Mouse (Mus musculus) hindbrain, embryonic 15.5 days (tissue): ENCODE data around the gene Crtc3. TPM values are rescaled to one million over a fixed set of nuclear protein-coding genes. Genes with fewer than 3 reads are reported as not detected.

Experiments used
- ATAC-seq: fragments of 200-750 bp; cut with Nextera tagmentation; 2 replicates; pipeline ENCODE4 v1.8.0; 2017; ENCODE audit warnings: low read depth, moderate number of reproducible peaks, moderate TSS enrichment; ENCODE audit not compliant: low FRiP score
- H3K27ac ChIP-seq: fragments of 300-500 bp; sonication (generic); replicated peaks from 2 replicates; pipeline ENCODE4 v1.5.1; 2015; ENCODE audit warnings: mild to moderate bottlenecking, inconsistent platforms
- H3K27me3 ChIP-seq: fragments of 300-500 bp; sonication (generic); 2 replicates; pipeline ENCODE4 v1.6.1; 2015; ENCODE audit warnings: control low read depth, inconsistent platforms
- H3K36me3 ChIP-seq: fragments of 300-500 bp; sonication (generic); 2 replicates; pipeline ENCODE4 v1.6.1; 2015; ENCODE audit warnings: control low read depth, inconsistent platforms
- H3K4me1 ChIP-seq: fragments of 300-500 bp; sonication (generic); replicated peaks from 2 replicates; pipeline ENCODE4 v1.6.1; 2015; ENCODE audit warnings: control low read depth, inconsistent platforms
- H3K4me2 ChIP-seq: fragments of 300-500 bp; sonication (generic); 2 replicates; pipeline ENCODE4 v1.6.1; 2015; ENCODE audit warnings: moderate library complexity, mild to moderate bottlenecking, inconsistent platforms
- H3K4me3 ChIP-seq: fragments of 300-500 bp; sonication (generic); 2 replicates; pipeline ENCODE4 v1.5.1; 2015; ENCODE audit warnings: mild to moderate bottlenecking, inconsistent platforms
- H3K9ac ChIP-seq: fragments of 300-500 bp; sonication (generic); 2 replicates; pipeline ENCODE4 v1.6.1; 2015; ENCODE audit warnings: inconsistent platforms
- H3K9me3 ChIP-seq: fragments of 300-500 bp; sonication (generic); 2 replicates; pipeline ENCODE4 v1.6.1; 2016; ENCODE audit warnings: control low read depth, inconsistent platforms
- WGBS: fragments of 180-500 bp; shearing (Covaris S2); methylation state at CpG from one replicate; pipeline ENCODE4 v1.1.7; 2015; 5-methylcytosine and 5-hydroxymethylcytosine counted together
- polyA plus RNA-seq: library from polyadenylated mRNA; unstranded; fragments of >200 nt; fragmentation: Nextera tagmentation; extraction: Ambion mirVana; gene quantifications from 2 replicates; pipeline ENCODE4 v1.2.1, GENCODE M21; 2015

Gene Crtc3
- polyA plus RNA-seq, 1 experiment from 2014 or later, result 17.7 TPM

DNA sequence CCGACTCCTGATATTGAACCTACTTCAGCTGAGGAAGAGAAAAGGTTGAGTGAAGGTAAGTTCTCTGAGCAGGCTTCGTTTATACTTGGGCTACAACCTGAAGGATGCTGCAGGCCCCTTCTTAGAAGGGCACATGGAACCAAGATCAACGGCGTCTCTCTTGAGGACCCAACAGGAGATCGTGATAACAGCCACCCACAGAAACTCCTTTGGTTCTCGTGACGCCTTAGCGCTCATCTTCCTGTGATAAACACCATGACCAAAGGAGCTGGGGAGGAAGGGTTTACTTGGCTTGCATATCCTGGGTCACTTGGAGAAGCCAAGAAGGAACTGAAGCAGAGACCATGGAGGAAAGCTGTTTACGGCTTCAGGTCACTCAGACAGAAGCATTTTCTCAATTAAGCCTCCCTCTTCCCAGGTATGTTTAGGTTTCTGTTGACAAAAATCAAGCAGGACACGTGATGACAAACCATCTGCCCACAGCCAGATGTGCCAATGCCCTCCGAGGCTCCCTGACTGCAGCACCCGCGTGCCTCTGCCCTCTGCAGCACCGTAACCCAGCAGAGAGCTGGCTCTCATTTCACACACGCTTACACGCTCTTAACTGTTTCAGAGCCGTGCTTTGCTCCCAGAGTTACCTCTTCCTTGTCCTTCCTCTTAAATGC, 52.3 kb downstream of the Crtc3 start:
- Histone ChIP-seq H3K27me3 (no peaks in the 10 kb centered on the region), H3K27ac (peak overlapping the region; percentile 12; the same call in 1 of the 2 replicates), H3K36me3 (no peaks in the 10 kb centered on the region), H3K9me3 (no peaks in the 10 kb centered on the region), H3K4me2 (no peak overlapping the region), H3K9ac (no peak overlapping the region), H3K4me3 (no peak overlapping the region), H3K4me1 (peaks cover 52% of the 10 kb centered on the region)
- ATAC-seq, result no peak
- 70% methylated on average over 17 of the region's 17 CpGs for WGBS

- Histone ChIP-seq H3K36me3 (no peaks in the 10 kb centered on the region), H3K27ac (peak overlapping the region; percentile 12; the same call in 1 of the 2 replicates), H3K4me3 (no peak overlapping the region), H3K4me2 (no peak overlapping the region), H3K27me3 (no peaks in the 10 kb centered on the region), H3K9ac (no peak overlapping the region), H3K9me3 (no peaks in the 10 kb centered on the region), H3K4me1 (peaks cover 52% of the 10 kb centered on the region)
- ATAC-seq, result no peak
- 81% methylated on average over 5 of the region's 5 CpGs for WGBS
Measured at GRCm38 (mm10) chr7:80635866-80636265, 52.8 kb downstream of the Crtc3 start.

GRCm38 (mm10) chr7:80634741-80635140, 53.9 kb downstream of the Crtc3 start:
- Histone ChIP-seq H3K4me1 (peaks cover 46% of the 10 kb centered on the region), H3K27me3 (no peaks in the 10 kb centered on the region), H3K27ac (peak overlapping the region; percentile 18; the same call in 1 of the 2 replicates), H3K4me2 (no peak overlapping the region), H3K36me3 (no peaks in the 10 kb centered on the region), H3K4me3 (no peak overlapping the region), H3K9me3 (no peaks in the 10 kb centered on the region), H3K9ac (no peak overlapping the region)
- no peak for ATAC-seq
- WGBS, result 64% methylated on average over 9 of the region's 9 CpGs

DNA sequence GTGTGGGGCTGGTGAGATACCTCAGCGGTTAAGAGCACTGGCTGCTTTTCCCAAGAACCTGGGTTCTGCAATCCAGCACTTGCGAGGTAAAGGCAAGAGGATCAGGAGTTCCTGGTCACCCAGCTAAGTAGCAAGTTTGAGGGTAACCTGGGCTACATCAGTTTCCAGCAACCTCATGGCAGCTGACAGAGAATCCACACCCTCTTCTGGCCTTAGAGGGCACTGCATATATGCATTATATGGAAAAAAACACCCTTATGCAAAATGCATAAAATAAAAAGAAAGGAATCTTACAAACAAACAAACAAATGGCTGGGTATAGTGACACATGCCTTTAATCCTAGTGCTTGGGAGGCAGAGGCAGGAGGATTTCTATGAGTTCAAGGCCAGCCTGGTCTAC, 55.0 kb downstream of the Crtc3 start:
- no peaks in the 10 kb centered on the region for H3K27me3 ChIP-seq
- H3K9me3 ChIP-seq, result no peaks in the 10 kb centered on the region
- ATAC-seq, result no peak
- no peak overlapping the region for H3K9ac ChIP-seq
- H3K4me3 ChIP-seq, result no peak overlapping the region
- no peak overlapping the region for H3K4me2 ChIP-seq
- H3K4me1 ChIP-seq, result peaks cover 54% of the 10 kb centered on the region
- 96% methylated on average over 2 of the region's 2 CpGs for whole genome bisulfite sequencing
- no peak overlapping the region for H3K27ac ChIP-seq
- H3K36me3 ChIP-seq, result no peaks in the 10 kb centered on the region

DNA sequence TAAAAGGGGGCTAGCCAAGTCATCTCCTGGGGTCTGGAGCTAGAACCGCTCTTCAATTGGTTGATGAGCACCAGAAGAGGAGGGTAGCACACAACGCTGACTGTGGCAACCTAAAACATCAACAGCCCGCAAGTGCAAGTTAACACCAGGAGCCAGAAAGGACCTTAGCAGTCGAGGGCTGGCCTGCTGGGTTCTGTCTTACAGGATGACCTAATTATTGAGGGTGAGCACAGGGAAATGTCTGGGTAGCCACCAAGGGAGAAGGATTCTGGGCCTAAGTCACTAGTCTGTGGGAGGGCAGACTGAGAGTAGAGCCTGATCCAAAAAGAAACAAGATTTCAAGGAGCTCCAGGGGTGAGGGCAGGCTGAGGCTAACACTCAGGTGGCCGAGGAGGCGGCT, 56.7 kb downstream of the Crtc3 start:
- Histone ChIP-seq H3K9me3 (no peaks in the 10 kb centered on the region), H3K4me3 (no peak overlapping the region), H3K36me3 (0 out of 2 replicates have a peak, but pooled peaks cover 3% of the 10 kb centered on the region), H3K9ac (no peak overlapping the region), H3K27me3 (no peaks in the 10 kb centered on the region), H3K27ac (no peak overlapping the region), H3K4me2 (no peak overlapping the region), H3K4me1 (peaks cover 45% of the 10 kb centered on the region)
- no peak for ATAC-seq
- WGBS, result 72% methylated on average over 6 of the region's 6 CpGs

- Histone ChIP-seq H3K27me3 (no peaks in the 10 kb centered on the region), H3K4me2 (no peak overlapping the region), H3K9ac (no peak overlapping the region), H3K27ac (no peak overlapping the region), H3K4me3 (no peak overlapping the region), H3K4me1 (peaks cover 39% of the 10 kb centered on the region), H3K36me3 (0 out of 2 replicates have a peak, but pooled peaks cover 4% of the 10 kb centered on the region), H3K9me3 (no peaks in the 10 kb centered on the region)
- no peak for ATAC-seq
- 77% methylated on average over 3 of the region's 3 CpGs for WGBS
Measured at GRCm38 (mm10) chr7:80631405-80631804, 57.3 kb downstream of the Crtc3 start.

DNA sequence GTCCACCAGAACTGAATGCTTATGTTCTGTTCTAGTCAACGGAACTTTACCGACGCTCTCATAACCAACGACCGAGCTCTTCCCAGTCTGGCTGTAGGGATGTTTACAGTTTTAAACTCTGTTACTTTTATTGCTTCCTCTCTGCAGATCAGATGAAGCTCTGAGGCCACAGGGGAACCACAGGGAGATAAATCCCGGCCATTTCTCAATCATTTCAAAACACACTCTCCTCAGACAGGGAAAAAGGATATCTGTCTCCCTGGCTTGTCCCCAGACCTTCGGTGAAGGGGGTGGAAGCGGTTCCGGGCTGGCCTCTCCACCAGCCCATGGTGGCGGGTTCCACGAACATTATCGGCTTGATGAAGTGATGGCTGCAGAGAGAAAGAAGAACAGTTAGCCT, 59.3 kb downstream of the Crtc3 start:
- Histone ChIP-seq H3K27ac (peak overlapping the region; percentile 40), H3K36me3 (0 out of 2 replicates have a peak, but pooled peaks cover 4% of the 10 kb centered on the region), H3K27me3 (no peaks in the 10 kb centered on the region), H3K4me1 (peaks cover 22% of the 10 kb centered on the region), H3K4me2 (no peak overlapping the region), H3K4me3 (no peak overlapping the region), H3K9me3 (no peaks in the 10 kb centered on the region), H3K9ac (no peak overlapping the region)
- no peak for ATAC-seq
- WGBS, result 85% methylated on average over 12 of the region's 12 CpGs

DNA sequence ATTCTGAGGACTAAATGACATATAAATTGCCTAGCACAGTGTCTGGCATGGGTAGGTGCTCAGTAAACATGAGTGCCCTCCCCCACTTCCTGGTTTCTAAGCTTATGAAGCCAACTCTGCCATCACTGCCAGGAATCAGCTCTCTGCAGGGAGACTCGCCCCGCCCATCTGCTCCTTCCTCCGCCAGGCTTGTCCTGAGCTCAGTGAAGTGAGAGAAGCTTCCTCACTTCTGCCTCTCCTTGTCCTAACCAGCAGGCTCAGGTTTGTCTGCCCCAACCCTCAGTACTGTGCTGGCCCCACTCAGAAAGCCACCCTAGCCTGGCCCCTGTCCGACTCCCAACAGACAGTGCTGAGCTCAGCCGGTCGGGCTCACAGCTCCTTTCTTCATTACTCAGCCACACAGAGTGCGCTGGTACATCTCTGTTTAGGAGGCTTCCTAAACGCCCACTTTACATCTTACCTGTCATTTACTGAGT, 59.9 kb downstream of the Crtc3 start:
- no peak overlapping the region for H3K4me2 ChIP-seq
- no peaks in the 10 kb centered on the region for H3K27me3 ChIP-seq
- 75% methylated on average over 8 of the region's 8 CpGs for WGBS
- 0 out of 2 replicates have a peak, but pooled peaks cover 4% of the 10 kb centered on the region for H3K36me3 ChIP-seq
- H3K9me3 ChIP-seq, result no peaks in the 10 kb centered on the region
- H3K4me3 ChIP-seq, result no peak overlapping the region
- ATAC-seq, result peak; percentile 71; the same call in 1 of the 2 replicates
- H3K9ac ChIP-seq, result no peak overlapping the region
- H3K4me1 ChIP-seq, result peaks cover 22% of the 10 kb centered on the region
- H3K27ac ChIP-seq, result peak overlapping the region; percentile 40; the same call in 1 of the 2 replicates

DNA sequence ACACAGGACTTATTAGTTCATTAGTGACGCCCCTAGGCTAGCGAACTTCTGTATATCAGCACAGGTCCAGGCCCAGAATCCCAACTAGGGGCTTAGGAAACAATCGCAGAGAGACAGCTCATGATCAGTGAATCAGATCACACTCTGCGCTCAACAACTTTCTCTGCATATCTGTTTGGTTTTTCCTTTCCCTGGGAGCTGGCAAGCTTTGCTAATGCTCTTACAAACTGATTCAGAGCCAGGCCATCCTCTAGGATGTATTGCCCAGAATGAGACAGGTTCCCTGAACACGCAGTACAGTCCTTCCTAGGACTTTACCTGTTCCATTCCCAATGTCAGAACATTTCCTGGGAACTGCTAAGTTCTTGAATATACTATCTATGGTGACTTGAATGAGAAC, 61.7 kb downstream of the Crtc3 start:
- WGBS, result 88% methylated on average over 5 of the region's 5 CpGs

GRCm38 (mm10) chr7:80625841-80626240, 62.8 kb downstream of the Crtc3 start:
- Histone ChIP-seq H3K4me3 (no peak overlapping the region), H3K27ac (no peak overlapping the region), H3K27me3 (no peaks in the 10 kb centered on the region), H3K4me1 (peaks cover 9% of the 10 kb centered on the region; the same call in 1 of the 2 replicates), H3K9me3 (no peaks in the 10 kb centered on the region), H3K4me2 (no peak overlapping the region), H3K9ac (no peak overlapping the region), H3K36me3 (0 out of 2 replicates have a peak, but pooled peaks cover 6% of the 10 kb centered on the region)
- 80% methylated on average over 7 of the region's 7 CpGs for WGBS
- ATAC-seq, result no peak

More for the DNA sequence above, 61.7 kb downstream of the Crtc3 start:
- no peak for ATAC-seq
- Histone ChIP-seq H3K27me3 (no peaks in the 10 kb centered on the region), H3K9ac (no peak overlapping the region), H3K36me3 (0 out of 2 replicates have a peak, but pooled peaks cover 4% of the 10 kb centered on the region), H3K4me2 (no peak overlapping the region), H3K4me1 (peaks cover 19% of the 10 kb centered on the region), H3K4me3 (no peak overlapping the region), H3K27ac (no peak overlapping the region), H3K9me3 (no peaks in the 10 kb centered on the region)

DNA sequence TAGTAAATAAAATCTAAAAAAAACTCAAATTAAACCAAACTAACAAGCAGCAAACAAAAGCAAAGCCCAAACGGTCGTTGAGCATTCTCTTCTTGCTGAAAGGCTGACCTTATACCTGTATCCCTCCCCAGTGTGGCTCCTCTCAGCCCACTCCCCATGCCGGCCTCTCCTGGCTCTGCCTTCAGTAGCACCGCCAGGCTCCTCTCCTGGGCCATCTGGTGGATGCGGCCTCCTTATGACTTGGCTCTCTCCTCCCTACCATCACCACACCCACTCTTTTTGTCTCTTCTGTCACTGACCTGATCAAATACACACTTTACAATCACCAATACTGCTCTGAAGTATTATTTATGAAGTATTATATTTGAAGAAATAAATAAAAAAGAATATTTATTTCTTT, 65.4 kb downstream of the Crtc3 start:
- Histone ChIP-seq H3K27ac (no peak overlapping the region), H3K4me3 (no peak overlapping the region), H3K4me1 (no peaks in the 10 kb centered on the region), H3K36me3 (0 out of 2 replicates have a peak, but pooled peaks cover 12% of the 10 kb centered on the region), H3K9ac (no peak overlapping the region), H3K9me3 (no peaks in the 10 kb centered on the region), H3K4me2 (no peak overlapping the region), H3K27me3 (no peaks in the 10 kb centered on the region)
- ATAC-seq, result no peak
- WGBS, result 87% methylated on average over 5 of the region's 5 CpGs

- H3K4me3 ChIP-seq, result no peak overlapping the region
- H3K36me3 ChIP-seq, result peaks cover 9% of the 10 kb centered on the region; the same call in 1 of the 2 replicates
- no peak for ATAC-seq
- H3K27me3 ChIP-seq, result no peaks in the 10 kb centered on the region
- WGBS, result 82% methylated on average over 9 of the region's 9 CpGs
- no peaks in the 10 kb centered on the region for H3K4me1 ChIP-seq
- H3K4me2 ChIP-seq, result no peak overlapping the region
- no peak overlapping the region for H3K9ac ChIP-seq
- H3K27ac ChIP-seq, result no peak overlapping the region
- no peaks in the 10 kb centered on the region for H3K9me3 ChIP-seq
Measured at GRCm38 (mm10) chr7:80616096-80616495, 72.6 kb downstream of the Crtc3 start.
